Mouse (Mus musculus) T-helper 2 cell (primary cell): ENCODE results near the gene Stk11.

Experiments used
- in situ Hi-C: fragments of 300-600 bp; cut with MboI, MseI; formaldehyde crosslinking; loops from one replicate; pipeline ENCODE4 v1.15.1; 2025; ENCODE audit warnings: high pct_unique_total_duplicates

The Stk11 gene

DNA sequence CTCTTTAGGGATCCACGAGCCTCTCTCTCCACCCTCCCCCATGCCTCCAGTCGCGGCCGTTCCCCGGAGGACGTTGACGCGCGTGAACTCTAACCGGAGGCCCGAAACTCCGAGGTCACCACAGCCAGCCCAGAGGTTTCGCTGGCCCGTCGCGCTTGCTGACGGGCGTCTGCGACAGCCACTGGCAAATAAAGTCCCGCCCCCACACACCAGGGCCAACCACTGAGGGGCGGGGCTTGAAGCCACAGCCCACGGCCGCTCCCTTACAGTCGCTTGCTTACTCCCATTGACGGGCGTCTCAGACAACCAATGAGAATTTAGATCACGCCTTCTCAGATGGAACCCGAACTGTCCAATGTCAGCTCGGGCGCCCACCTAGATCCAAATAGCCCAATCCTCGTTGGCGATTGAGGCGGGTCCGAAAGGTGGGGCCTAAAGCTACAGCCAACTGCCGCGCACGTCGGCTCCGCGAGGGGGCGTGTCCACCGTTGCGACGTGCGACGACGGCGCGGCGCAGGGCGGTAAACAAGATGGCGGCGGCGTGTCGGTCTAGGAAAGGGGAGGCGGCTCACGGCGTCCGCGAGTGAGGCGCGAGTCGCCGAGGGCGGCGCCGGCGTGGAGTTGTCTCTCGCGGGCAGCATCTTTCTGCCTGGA lies at the start of gene Stk11:
Stk11 (plus strand) TSS at position 514 of the 654 bp plus-strand sequence.
- in situ Hi-C loops = loop anchor here (10.0 kb wide), 1 partner anchor 121 kb away; the partner anchor contains the start of gene Abca7

DNA sequence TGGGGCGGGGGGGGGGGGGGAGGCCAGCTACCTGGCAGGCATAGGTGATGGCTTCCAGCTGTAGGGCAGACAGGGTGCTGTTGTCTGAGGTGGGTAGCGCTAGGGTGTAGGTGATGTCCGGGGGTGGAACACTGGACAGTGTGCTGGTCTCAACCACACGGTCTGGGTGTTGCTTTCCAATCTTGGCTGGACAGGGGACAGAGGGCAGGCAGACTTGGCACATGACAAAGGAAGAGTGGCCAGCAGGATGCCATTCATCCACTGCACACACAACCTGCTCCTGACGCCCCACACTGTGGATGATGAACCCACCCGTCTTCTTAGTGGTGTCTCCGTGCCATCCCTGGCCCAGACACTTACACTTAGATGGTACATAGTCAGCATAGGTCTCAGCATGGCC lies 46.4 kb upstream of the Stk11 start:
- in situ Hi-C loops = no loop called here

GRCm38 (mm10) chr10:80069948-80070450 lies 45.6 kb upstream of the Stk11 start:
- in situ Hi-C loops = no loop called here

DNA sequence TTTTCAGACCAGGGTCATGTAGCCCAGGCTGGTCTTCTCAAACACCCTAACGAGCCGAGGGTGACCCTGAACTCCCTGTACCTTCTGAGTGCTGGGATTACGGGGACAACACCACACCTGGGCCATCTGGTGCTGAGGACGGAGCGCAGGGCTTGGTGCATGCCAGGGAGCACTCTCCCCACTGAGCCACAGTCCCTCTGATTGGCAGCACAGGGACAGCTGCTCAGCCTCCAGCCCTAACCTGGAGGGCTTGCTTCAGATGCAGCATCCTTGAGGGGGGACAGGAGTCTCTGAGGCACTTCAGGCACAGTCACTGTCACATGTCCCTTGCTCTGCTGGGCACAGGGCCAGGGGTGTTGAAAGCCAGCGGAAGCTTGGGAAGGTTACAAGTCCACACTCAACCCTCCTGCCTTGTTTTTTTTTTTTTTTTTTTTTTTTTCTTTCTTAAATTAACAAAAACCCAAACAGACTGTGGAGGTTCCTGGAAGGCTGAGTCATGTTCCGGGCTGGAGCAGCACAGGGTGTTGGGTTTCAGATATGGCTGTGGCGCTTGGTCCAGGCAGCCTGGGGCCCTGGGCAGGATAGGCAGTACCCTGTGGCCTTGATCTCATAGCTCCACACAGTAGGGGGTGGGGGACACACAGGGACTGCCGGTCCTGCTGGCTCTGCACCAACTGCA lies 44.6 kb upstream of the Stk11 start:
- in situ Hi-C loops = no loop called here

GRCm38 (mm10) chr10:80071516-80071900 lies 44.1 kb upstream of the Stk11 start:
- in situ Hi-C loops = no loop called here

- in situ Hi-C loops = no loop called here
Measured at GRCm38 (mm10) chr10:80072623-80073489, 42.7 kb upstream of the Stk11 start.

- in situ Hi-C loops = no loop called here
Measured at GRCm38 (mm10) chr10:80074813-80075601, 40.6 kb upstream of the Stk11 start.

DNA sequence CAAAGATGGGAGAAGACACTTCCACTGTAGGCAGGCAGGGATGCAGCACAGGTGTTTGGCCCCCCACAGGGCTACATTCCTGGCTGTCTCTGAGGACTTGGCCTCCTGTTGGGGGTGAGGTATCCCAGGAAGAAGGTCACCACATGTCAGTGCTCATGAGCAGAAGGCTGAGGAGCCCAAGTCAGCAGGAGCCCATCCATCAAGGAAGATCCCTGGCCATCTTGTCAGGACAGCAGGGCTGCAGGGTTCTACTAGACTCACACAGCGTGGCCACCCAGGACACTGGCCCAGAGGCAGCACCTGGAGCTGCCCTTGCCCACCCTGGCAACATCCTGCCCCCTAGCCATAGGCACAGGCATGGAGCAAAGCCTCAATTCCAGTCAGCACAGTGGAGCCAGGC lies 39.7 kb upstream of the Stk11 start:
- in situ Hi-C loops = no loop called here

DNA sequence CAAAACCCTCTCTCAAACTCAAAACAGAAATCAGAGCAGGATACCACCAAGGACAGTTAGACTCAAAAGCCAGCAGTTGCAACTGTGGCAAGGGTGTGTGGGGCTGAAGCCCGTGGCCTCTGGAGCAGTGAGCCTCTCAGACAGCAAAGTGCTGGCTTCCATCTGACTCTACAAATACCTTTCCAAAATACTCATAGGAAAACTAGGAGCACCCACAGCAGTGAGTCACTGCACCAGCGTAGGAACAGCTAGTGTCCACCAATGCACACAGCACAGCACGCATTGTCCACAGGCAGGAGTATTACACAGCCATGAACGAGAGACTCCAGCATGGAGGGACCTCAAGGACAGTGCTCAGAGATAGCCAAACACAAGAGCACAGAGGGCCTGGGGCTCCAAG lies 39.2 kb upstream of the Stk11 start:
- in situ Hi-C loops = no loop called here

DNA sequence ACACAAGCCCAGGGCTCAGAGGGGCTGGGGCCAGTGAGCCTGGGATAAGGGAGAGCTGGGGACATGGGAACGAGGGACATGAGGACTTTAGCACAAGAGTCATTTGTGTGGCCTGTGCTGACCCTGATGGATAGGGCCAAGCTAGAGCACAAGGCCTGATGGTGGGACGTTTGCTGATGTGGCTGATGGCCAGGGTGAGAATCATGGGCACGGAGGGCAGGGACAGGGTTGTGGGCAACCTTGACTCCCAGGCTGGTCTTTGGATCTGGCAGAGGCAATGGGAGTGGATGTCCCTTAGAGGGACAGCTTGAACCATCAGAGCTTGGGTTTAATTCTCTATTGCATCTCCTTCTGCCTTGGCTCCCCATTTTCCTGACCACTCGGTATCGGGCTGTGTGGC lies 38.3 kb upstream of the Stk11 start:
- in situ Hi-C loops = no loop called here

- in situ Hi-C loops = no loop called here
Measured at GRCm38 (mm10) chr10:80078366-80078765, 37.2 kb upstream of the Stk11 start.

GRCm38 (mm10) chr10:80080396-80081070 lies 35.1 kb upstream of the Stk11 start:
- in situ Hi-C loops = no loop called here

- in situ Hi-C loops = no loop called here
Measured at GRCm38 (mm10) chr10:80081075-80081474, 34.5 kb upstream of the Stk11 start.

DNA sequence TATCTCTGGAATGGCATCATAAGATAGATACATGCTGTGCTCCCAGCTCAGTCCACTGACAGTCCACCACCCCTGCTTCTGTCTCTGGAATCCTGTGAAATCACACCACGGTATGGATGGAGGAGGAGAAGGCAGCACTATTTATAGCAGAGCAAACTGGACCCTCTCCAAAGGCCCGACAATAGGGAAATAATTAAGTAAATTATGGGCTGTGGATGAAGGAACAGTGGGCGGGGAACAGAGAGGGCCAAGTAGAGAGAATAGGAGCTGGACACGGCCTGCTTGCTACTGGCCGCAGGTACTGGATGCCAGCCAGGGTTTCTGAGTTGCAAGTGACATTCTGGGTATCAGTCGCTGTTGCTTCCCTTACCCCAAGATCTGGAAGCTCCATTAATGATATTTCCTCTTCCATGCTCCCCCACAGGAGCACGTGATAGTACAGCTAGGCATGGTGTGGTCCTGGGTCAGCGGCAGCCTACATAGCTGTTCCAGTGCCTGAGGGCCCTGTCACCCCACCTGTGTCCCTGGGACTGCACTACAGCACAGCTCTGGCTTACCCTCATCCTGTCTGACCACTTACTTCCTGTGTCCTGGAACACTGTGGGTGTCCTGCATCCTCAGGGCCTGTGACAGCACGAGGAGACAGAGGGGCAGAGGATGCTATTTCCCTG lies 30.7 kb upstream of the Stk11 start:
- in situ Hi-C loops = no loop called here

DNA sequence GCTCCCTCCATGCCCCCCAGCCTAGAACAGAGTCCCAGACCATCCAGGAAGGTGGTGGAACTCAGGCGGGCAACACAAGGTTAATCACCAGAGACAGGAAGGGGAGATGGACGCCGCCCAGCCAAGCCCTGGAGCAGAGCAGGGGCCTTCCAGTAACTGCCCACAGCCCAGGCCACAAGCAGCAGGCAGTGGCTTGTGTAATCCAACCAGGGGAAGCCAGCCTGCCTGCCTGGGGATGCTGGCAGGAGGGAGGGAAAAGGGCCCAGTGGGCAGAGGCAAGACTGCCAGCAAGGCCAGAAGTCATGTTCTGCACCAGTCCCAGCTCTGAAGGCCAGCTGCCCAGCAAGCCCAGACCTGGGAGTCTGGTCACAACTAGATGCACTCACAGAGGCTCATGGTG lies 28.8 kb upstream of the Stk11 start:
- in situ Hi-C loops = no loop called here

DNA sequence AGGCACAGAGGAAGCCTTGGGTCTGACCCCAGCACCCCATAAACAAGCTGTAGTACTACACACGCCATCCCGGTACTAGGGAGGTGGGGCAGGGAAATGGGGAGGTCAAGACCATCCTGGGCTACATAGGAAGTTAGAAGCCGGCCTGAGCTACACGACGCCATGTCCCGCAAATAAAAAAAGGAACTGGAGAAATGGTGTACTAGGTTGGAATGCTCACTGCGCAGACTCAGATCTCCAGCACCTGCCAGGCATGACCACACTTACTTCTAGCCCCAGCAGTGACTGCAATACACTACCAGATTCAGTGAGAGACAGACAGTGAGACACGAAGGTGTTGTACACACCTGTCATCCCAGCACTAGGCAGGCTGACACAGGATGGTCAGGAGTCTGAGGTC lies 28.1 kb upstream of the Stk11 start:
- in situ Hi-C loops = no loop called here

- in situ Hi-C loops = no loop called here
Measured at GRCm38 (mm10) chr10:80089146-80089545, 26.5 kb upstream of the Stk11 start.

- in situ Hi-C loops = no loop called here
Measured at GRCm38 (mm10) chr10:80091527-80091926, 24.1 kb upstream of the Stk11 start.

DNA sequence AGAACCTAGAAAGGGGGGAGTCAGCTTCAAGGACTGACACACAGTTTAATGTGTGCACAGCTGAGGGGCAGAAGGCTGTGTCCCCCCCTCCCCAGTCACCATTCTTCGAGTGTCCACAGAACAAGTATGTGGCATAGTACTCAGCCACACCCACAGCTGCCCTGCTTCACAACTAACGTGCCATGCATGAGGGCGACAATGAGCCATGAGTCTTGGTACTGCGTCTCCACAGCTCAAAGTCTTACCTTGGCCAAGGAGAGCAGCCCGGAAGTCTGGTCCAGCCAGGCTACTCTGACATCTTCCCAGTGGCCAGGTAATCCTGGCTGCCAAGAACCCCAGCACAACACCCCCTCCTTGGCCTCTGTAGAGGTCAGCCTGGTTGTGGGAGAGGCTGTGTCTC lies 22.9 kb upstream of the Stk11 start:
- in situ Hi-C loops = no loop called here

DNA sequence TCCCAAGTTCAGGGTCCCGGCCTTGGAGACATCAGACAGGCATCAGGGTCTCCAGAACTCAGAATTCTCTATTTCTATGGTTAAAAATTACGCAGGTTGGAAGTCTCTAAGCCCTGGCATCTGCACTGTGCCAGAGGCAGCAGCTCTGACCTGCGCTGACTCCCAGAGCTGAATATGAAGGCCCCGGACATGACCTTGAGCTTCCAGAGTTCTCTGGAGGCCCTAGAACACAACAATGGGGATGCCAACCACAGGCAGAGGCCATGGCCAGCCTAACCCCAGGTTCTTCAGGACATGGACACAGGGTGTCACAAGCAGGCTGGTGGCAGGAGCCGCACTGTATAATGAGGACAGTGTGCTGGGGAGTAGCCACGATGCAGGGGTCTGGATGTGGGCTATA lies 21.5 kb upstream of the Stk11 start:
- in situ Hi-C loops = no loop called here
